Mouse (Mus musculus) intestine, embryonic 15.5 days (tissue): ENCODE measurements at regions not wholly inside any gene's neighbourhood (a gene's known extent, or its start where the extent isn't known, plus 50 kb on each side); places are given as distances from the start of the nearest gene placed in this dataset.
"Not testable (repeated sequence)": the region's sequence is repeated elsewhere in the genome, so short reads cannot be mapped to it uniquely, and the experiment has no call there.

Source experiments
- ATAC-seq: fragments of 200-750 bp; cut with Nextera tagmentation; 2 replicates; pipeline ENCODE4 v1.8.0; 2017; ENCODE audit warnings: moderate TSS enrichment, moderate library complexity
- H3K27ac ChIP-seq: fragments of 300-500 bp; sonication (generic); 2 replicates; pipeline ENCODE4 v1.5.1; 2015; ENCODE audit warnings: mild to moderate bottlenecking, inconsistent platforms
- H3K27me3 ChIP-seq: fragments of 300-500 bp; sonication (generic); replicated peaks from 2 replicates; pipeline ENCODE4 v1.6.1; 2015; ENCODE audit warnings: inconsistent platforms
- H3K36me3 ChIP-seq: fragments of 300-500 bp; sonication (generic); 2 replicates; pipeline ENCODE4 v1.6.1; 2015; ENCODE audit warnings: inconsistent platforms
- H3K4me1 ChIP-seq: fragments of 300-500 bp; sonication (generic); replicated peaks from 2 replicates; pipeline ENCODE4 v1.6.1; 2015; ENCODE audit warnings: inconsistent platforms
- H3K4me2 ChIP-seq: fragments of 300-500 bp; sonication (generic); replicated peaks from 2 replicates; pipeline ENCODE4 v1.6.1; 2015; ENCODE audit warnings: mild to moderate bottlenecking, inconsistent platforms
- H3K4me3 ChIP-seq: fragments of 300-500 bp; sonication (generic); replicated peaks from 2 replicates; pipeline ENCODE4 v1.5.1; 2015; ENCODE audit warnings: inconsistent platforms
- H3K9ac ChIP-seq: fragments of 300-500 bp; sonication (generic); 2 replicates; pipeline ENCODE4 v1.6.1; 2015; ENCODE audit warnings: inconsistent platforms
- H3K9me3 ChIP-seq: fragments of 300-500 bp; sonication (generic); 2 replicates; pipeline ENCODE4 v1.6.1; 2016; ENCODE audit warnings: inconsistent platforms
- WGBS: fragments of 180-500 bp; shearing (Covaris S2); methylation state at CpG from one replicate; pipeline ENCODE4 v1.1.7; 2015; 5-methylcytosine and 5-hydroxymethylcytosine counted together

- no peak for ATAC-seq
- no peak overlapping the region for H3K27ac ChIP-seq
- H3K27me3 ChIP-seq: no peaks in the 10 kb centered on the region
- no peaks in the 10 kb centered on the region for H3K9me3 ChIP-seq
- H3K4me3 ChIP-seq: no peak overlapping the region
- no peak overlapping the region for H3K9ac ChIP-seq
- no peaks in the 10 kb centered on the region for H3K4me1 ChIP-seq
- no peak overlapping the region for H3K4me2 ChIP-seq
- 95% methylated on average over 4 of the region's 4 CpGs for WGBS
- H3K36me3 ChIP-seq: no peaks in the 10 kb centered on the region
These were observed 50.7 kb upstream of the Jade1 start for GRCm38 (mm10) chr3:41504867-41505266.

GRCm38 (mm10) chr3:41502161-41502560, 53.4 kb upstream of the Jade1 start:
- no peak overlapping the region for H3K4me3 ChIP-seq
- H3K27ac ChIP-seq: no peak overlapping the region
- no peaks in the 10 kb centered on the region for H3K36me3 ChIP-seq
- ATAC-seq: no peak
- no peaks in the 10 kb centered on the region for H3K27me3 ChIP-seq
- 77% methylated on average over 3 of the region's 3 CpGs for WGBS
- no peaks in the 10 kb centered on the region for H3K9me3 ChIP-seq
- no peaks in the 10 kb centered on the region for H3K4me1 ChIP-seq
- H3K9ac ChIP-seq: no peak overlapping the region
- no peak overlapping the region for H3K4me2 ChIP-seq

GRCm38 (mm10) chr3:41501639-41502038, 53.9 kb upstream of the Jade1 start:
- H3K9me3 ChIP-seq, H3K4me2 ChIP-seq, H3K4me1 ChIP-seq, H3K36me3 ChIP-seq, ATAC-seq, H3K27me3 ChIP-seq, H3K27ac ChIP-seq, H3K9ac ChIP-seq, H3K4me3 ChIP-seq: not testable (repeated sequence)
- WGBS: 64% methylated on average over 6 of the region's 6 CpGs

- H3K4me3 ChIP-seq: no peak overlapping the region
- 77% methylated on average over 6 of the region's 6 CpGs for WGBS
- H3K27me3 ChIP-seq: no peaks in the 10 kb centered on the region
- ATAC-seq: no peak
- H3K36me3 ChIP-seq: no peaks in the 10 kb centered on the region
- H3K4me2 ChIP-seq: no peak overlapping the region
- no peaks in the 10 kb centered on the region for H3K4me1 ChIP-seq
- H3K9ac ChIP-seq: no peak overlapping the region
- no peaks in the 10 kb centered on the region for H3K9me3 ChIP-seq
- no peak overlapping the region for H3K27ac ChIP-seq
These were observed 54.4 kb upstream of the Jade1 start for GRCm38 (mm10) chr3:41501124-41501523.

GRCm38 (mm10) chr3:41499680-41500079, 55.9 kb upstream of the Jade1 start:
- H3K4me1 ChIP-seq: no peaks in the 10 kb centered on the region
- H3K27ac ChIP-seq: no peak overlapping the region
- no peak overlapping the region for H3K9ac ChIP-seq
- WGBS: 84% methylated on average over 2 of the region's 2 CpGs
- no peaks in the 10 kb centered on the region for H3K27me3 ChIP-seq
- H3K4me2 ChIP-seq: no peak overlapping the region
- peak; percentile 56; the same call in 1 of the 2 replicates for ATAC-seq
- no peaks in the 10 kb centered on the region for H3K9me3 ChIP-seq
- H3K4me3 ChIP-seq: no peak overlapping the region
- H3K36me3 ChIP-seq: no peaks in the 10 kb centered on the region

GRCm38 (mm10) chr3:41498791-41499190, 56.7 kb upstream of the Jade1 start:
- no peak overlapping the region for H3K27ac ChIP-seq
- no peak overlapping the region for H3K4me3 ChIP-seq
- ATAC-seq: peak; percentile 19; the same call in 1 of the 2 replicates
- H3K4me2 ChIP-seq: no peak overlapping the region
- no peaks in the 10 kb centered on the region for H3K27me3 ChIP-seq
- no peak overlapping the region for H3K9ac ChIP-seq
- H3K9me3 ChIP-seq: no peaks in the 10 kb centered on the region
- no peaks in the 10 kb centered on the region for H3K36me3 ChIP-seq
- no peaks in the 10 kb centered on the region for H3K4me1 ChIP-seq
- 46% methylated on average over 7 of the region's 7 CpGs for WGBS

GRCm38 (mm10) chr3:41497771-41498170, 57.8 kb upstream of the Jade1 start:
- 79% methylated on average over 8 of the region's 8 CpGs for WGBS
- Histone ChIP-seq H3K4me2 (no peak overlapping the region), H3K9me3 (no peaks in the 10 kb centered on the region), H3K9ac (no peak overlapping the region), H3K36me3 (no peaks in the 10 kb centered on the region), H3K27me3 (no peaks in the 10 kb centered on the region), H3K4me3 (no peak overlapping the region), H3K4me1 (no peaks in the 10 kb centered on the region), H3K27ac (no peak overlapping the region)
- ATAC-seq: no peak

GRCm38 (mm10) chr3:41496931-41497710, 58.4 kb upstream of the Jade1 start:
- Histone ChIP-seq H3K4me3 (no peak overlapping the region), H3K36me3 (no peaks in the 10 kb centered on the region), H3K9ac (no peak overlapping the region), H3K9me3 (no peaks in the 10 kb centered on the region), H3K4me1 (no peaks in the 10 kb centered on the region), H3K27ac (no peak overlapping the region), H3K27me3 (no peaks in the 10 kb centered on the region), H3K4me2 (no peak overlapping the region)
- ATAC-seq: no peak
- WGBS: 56% methylated on average over 11 of the region's 13 CpGs

- Histone ChIP-seq H3K27me3 (no peaks in the 10 kb centered on the region), H3K9ac (no peak overlapping the region), H3K36me3 (no peaks in the 10 kb centered on the region), H3K4me3 (no peak overlapping the region), H3K27ac (no peak overlapping the region), H3K4me2 (no peak overlapping the region), H3K9me3 (no peaks in the 10 kb centered on the region), H3K4me1 (no peaks in the 10 kb centered on the region)
- 80% methylated on average over 3 of the region's 3 CpGs for WGBS
- ATAC-seq: no peak
These were observed 59.6 kb upstream of the Jade1 start for GRCm38 (mm10) chr3:41495893-41496292.

- Histone ChIP-seq H3K4me2 (no peak overlapping the region), H3K9ac (no peak overlapping the region), H3K36me3 (no peaks in the 10 kb centered on the region), H3K4me1 (no peaks in the 10 kb centered on the region), H3K27ac (no peak overlapping the region), H3K27me3 (no peaks in the 10 kb centered on the region), H3K9me3 (no peaks in the 10 kb centered on the region), H3K4me3 (no peak overlapping the region)
- WGBS: 72% methylated on average over 5 of the region's 5 CpGs
- ATAC-seq: peak; percentile 23; the same call in 1 of the 2 replicates
These were observed 60.4 kb upstream of the Jade1 start for GRCm38 (mm10) chr3:41495097-41495496.

- Histone ChIP-seq H3K9me3 (no peaks in the 10 kb centered on the region), H3K4me2 (no peak overlapping the region), H3K4me1 (no peaks in the 10 kb centered on the region), H3K4me3 (no peak overlapping the region), H3K36me3 (no peaks in the 10 kb centered on the region), H3K27ac (no peak overlapping the region), H3K9ac (no peak overlapping the region), H3K27me3 (no peaks in the 10 kb centered on the region)
- WGBS: 94% methylated on average over 7 of the region's 7 CpGs
- no peak for ATAC-seq
These were observed 62.1 kb upstream of the Jade1 start for GRCm38 (mm10) chr3:41493472-41493871.

- no peaks in the 10 kb centered on the region for H3K4me1 ChIP-seq
- 71% methylated on average over 13 of the region's 13 CpGs for WGBS
- no peaks in the 10 kb centered on the region for H3K27me3 ChIP-seq
- H3K4me2 ChIP-seq: no peak overlapping the region
- H3K4me3 ChIP-seq: no peak overlapping the region
- no peaks in the 10 kb centered on the region for H3K9me3 ChIP-seq
- H3K27ac ChIP-seq: no peak overlapping the region
- H3K9ac ChIP-seq: no peak overlapping the region
- no peaks in the 10 kb centered on the region for H3K36me3 ChIP-seq
- no peak for ATAC-seq
These were observed 62.7 kb upstream of the Jade1 start for GRCm38 (mm10) chr3:41492727-41493392.
